Mouse (Mus musculus): ENCODE data around the gene Nudt19. TPM values are rescaled to one million over a fixed set of nuclear protein-coding genes. Genes with fewer than 3 reads are reported as not detected.

The Nudt19 gene
- total RNA-seq, 4 experiments from 2014 or later: 66.3 to 76.5 (median 70.4) TPM

Other genes starting within 250 kb of the Nudt19 start
- gene Gpatch1, start 237.9 kb downstream of the Nudt19 start, total RNA-seq (2022): 10 to 100 TPM; 24.2 to 27.5 (median 25.3) TPM
- 1 to 10 TPM; 5.5 to 8.2 (median 7.1) TPM for gene Rhpn2, start 222.1 kb downstream of the Nudt19 start, total RNA-seq (2022)
- 1 to 10 TPM; 4.9 to 7.6 (median 6.5) TPM for gene Faap24, start 159.5 kb downstream of the Nudt19 start, total RNA-seq (2022)
- gene Cep89, start 159.3 kb downstream of the Nudt19 start, total RNA-seq (2022): 10 to 100 TPM; 13.7 to 19.8 (median 19.0) TPM
- gene Slc7a9, start 107.5 kb downstream of the Nudt19 start, total RNA-seq (2022): not detected
- gene Tdrd12, start 18.6 kb downstream of the Nudt19 start, total RNA-seq (2022): under 1 TPM in 3 of 4 experiments, not detected in 1; 0.52 to 0.80 (median 0.57) TPM
- under 1 TPM; 0.34 to 0.53 (median 0.36) TPM for gene Rgs9bp, start 29.3 kb upstream of the Nudt19 start, total RNA-seq (2022)
- 10 to 100 TPM; 34.4 to 40.6 (median 39.1) TPM for gene Ankrd27, start 29.9 kb upstream of the Nudt19 start, total RNA-seq (2022)
- gene Pdcd5, start 91.2 kb upstream of the Nudt19 start, total RNA-seq (2022): 10 to 100 TPM; 50.1 to 63.9 (median 55.4) TPM
- gene Dpy19l3, start 198.2 kb upstream of the Nudt19 start, total RNA-seq (2022): 10 to 100 TPM; 57.8 to 81.5 (median 72.2) TPM
- gene Zfp507, start 246.7 kb upstream of the Nudt19 start, total RNA-seq (2022): 10 to 100 TPM; 30.6 to 36.9 (median 35.7) TPM

Data from left cerebral cortex, adult 8-10 months (tissue).